Mouse (Mus musculus) splenic B cell, adult 2 months (primary cell): Measurements from ENCODE around the gene Whrn.

Source experiments
- DNase-seq: peaks from one replicate; pipeline ENCODE4 v3.0.0-alpha.2; 2011; ENCODE audit warnings: low read depth, low spot score
- H3K27me3 ChIP-seq: 2 replicates; pipeline ENCODE4 v1.6.1; 2012; ENCODE audit warnings: mild to moderate bottlenecking, low read length, moderate library complexity, mixed read lengths; ENCODE audit not compliant: control insufficient read depth, poor library complexity, insufficient read depth, severe bottlenecking
- H3K36me3 ChIP-seq: 2 replicates; pipeline ENCODE4 v1.6.1; 2012; ENCODE audit warnings: mild to moderate bottlenecking, low read length, moderate library complexity, mixed read lengths; ENCODE audit not compliant: control insufficient read depth, poor library complexity, insufficient read depth, severe bottlenecking

The Whrn gene

GRCm38 (mm10) chr4:63480845-63481167, 15.0 kb downstream of the Whrn start:
- no peak for DNase-seq
- H3K36me3 ChIP-seq: no peaks in the 10 kb centered on the region
- no peaks in the 10 kb centered on the region for H3K27me3 ChIP-seq

GRCm38 (mm10) chr4:63480098-63480844, 15.5 kb downstream of the Whrn start:
- no peaks in the 10 kb centered on the region for H3K36me3 ChIP-seq

GRCm38 (mm10) chr4:63478036-63478435, 17.8 kb downstream of the Whrn start:
- Histone ChIP-seq H3K27me3 (no peaks in the 10 kb centered on the region), H3K36me3 (no peaks in the 10 kb centered on the region)
- no peak for DNase-seq

More at GRCm38 (mm10) chr4:63480098-63480844, 15.5 kb downstream of the Whrn start:
- no peaks in the 10 kb centered on the region for H3K27me3 ChIP-seq
- peak; percentile 73 for DNase-seq

GRCm38 (mm10) chr4:63476891-63477290, 18.9 kb downstream of the Whrn start:
- no peaks in the 10 kb centered on the region; the same call in 1 of the 2 replicates for H3K36me3 ChIP-seq
- DNase-seq: no peak
- H3K27me3 ChIP-seq: no peaks in the 10 kb centered on the region

- DNase-seq: peak; percentile 59
These were observed 20.6 kb downstream of the Whrn start for GRCm38 (mm10) chr4:63475208-63475607.

GRCm38 (mm10) chr4:63474439-63474838, 21.4 kb downstream of the Whrn start:
- no peaks in the 10 kb centered on the region for H3K27me3 ChIP-seq
- H3K36me3 ChIP-seq: no peaks in the 10 kb centered on the region; the same call in 1 of the 2 replicates
- no peak for DNase-seq

More at GRCm38 (mm10) chr4:63475208-63475607, 20.6 kb downstream of the Whrn start:
- H3K36me3 ChIP-seq: no peaks in the 10 kb centered on the region; the same call in 1 of the 2 replicates
- no peaks in the 10 kb centered on the region for H3K27me3 ChIP-seq

GRCm38 (mm10) chr4:63467338-63467737, 28.5 kb downstream of the Whrn start:
- Histone ChIP-seq H3K27me3 (no peaks in the 10 kb centered on the region), H3K36me3 (no peaks in the 10 kb centered on the region; the same call in 1 of the 2 replicates)
- no peak for DNase-seq

- Histone ChIP-seq H3K27me3 (no peaks in the 10 kb centered on the region), H3K36me3 (no peaks in the 10 kb centered on the region; the same call in 1 of the 2 replicates)
- DNase-seq: no peak
These were observed 29.6 kb downstream of the Whrn start for GRCm38 (mm10) chr4:63466192-63466591.

- no peak for DNase-seq
- no peaks in the 10 kb centered on the region for H3K36me3 ChIP-seq
- H3K27me3 ChIP-seq: no peaks in the 10 kb centered on the region
These were observed 34.8 kb downstream of the Whrn start for GRCm38 (mm10) chr4:63460876-63461525.

GRCm38 (mm10) chr4:63459141-63459789, 36.5 kb downstream of the Whrn start:
- Histone ChIP-seq H3K36me3 (no peaks in the 10 kb centered on the region; the same call in 1 of the 2 replicates), H3K27me3 (no peaks in the 10 kb centered on the region)
- no peak for DNase-seq

GRCm38 (mm10) chr4:63456547-63456946, 39.2 kb downstream of the Whrn start:
- Histone ChIP-seq H3K27me3 (no peaks in the 10 kb centered on the region), H3K36me3 (no peaks in the 10 kb centered on the region; the same call in 1 of the 2 replicates)
- no peak for DNase-seq

GRCm38 (mm10) chr4:63453939-63454513, 41.8 kb downstream of the Whrn start:
- H3K27me3 ChIP-seq: no peaks in the 10 kb centered on the region
- no peaks in the 10 kb centered on the region; the same call in 1 of the 2 replicates for H3K36me3 ChIP-seq
- DNase-seq: no peak

- H3K27me3 ChIP-seq: no peaks in the 10 kb centered on the region
- DNase-seq: no peak
- H3K36me3 ChIP-seq: no peaks in the 10 kb centered on the region; the same call in 1 of the 2 replicates
These were observed 43.2 kb downstream of the Whrn start for GRCm38 (mm10) chr4:63452555-63452954.

GRCm38 (mm10) chr4:63450551-63450950, 45.2 kb downstream of the Whrn start:
- Histone ChIP-seq H3K27me3 (no peaks in the 10 kb centered on the region), H3K36me3 (no peaks in the 10 kb centered on the region; the same call in 1 of the 2 replicates)
- DNase-seq: no peak
